Mouse (Mus musculus): Measurements from ENCODE around the gene BC030870. TPM values are rescaled to one million over a fixed set of nuclear protein-coding genes. Genes with fewer than 3 reads are reported as not detected.

BC030870 gene
- polyA plus RNA-seq, 1 experiment from 2014 or later, result 3.0 TPM

DNA sequence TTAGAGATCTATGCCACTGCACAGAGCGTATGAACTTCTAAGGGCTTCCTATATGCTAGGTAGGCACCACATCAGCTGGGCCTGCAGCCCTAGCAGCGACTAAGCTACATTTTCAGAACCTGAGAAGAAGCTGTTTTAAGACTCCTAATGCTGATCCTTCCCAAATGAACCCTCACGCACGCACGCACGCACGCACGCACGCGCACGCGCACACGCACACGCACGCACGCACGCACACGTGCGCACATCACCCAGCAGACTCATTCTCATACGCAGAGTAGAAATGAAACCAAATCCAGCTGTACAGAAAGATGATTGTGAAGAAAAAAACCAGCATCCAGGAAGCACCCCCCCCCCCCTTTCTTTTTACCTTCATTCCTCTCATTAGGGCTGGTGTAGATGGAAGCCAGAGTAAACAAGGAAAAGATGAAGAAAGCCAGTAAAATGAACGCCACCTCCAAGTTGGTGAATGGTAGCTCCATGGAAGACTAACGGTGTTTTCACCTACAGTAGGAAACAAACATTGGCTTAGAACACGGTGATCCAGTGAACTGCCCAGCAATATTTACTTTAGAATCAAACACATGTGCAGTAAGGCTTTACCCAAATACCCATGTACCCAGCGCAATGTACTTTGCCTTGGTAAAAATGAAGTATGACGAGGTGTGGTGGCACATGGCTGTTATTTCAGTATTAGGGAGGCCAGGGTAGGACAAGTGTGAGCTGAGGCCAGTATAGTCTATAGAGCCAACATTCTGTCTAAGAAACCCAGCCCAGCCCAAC, 21.2 kb downstream of the BC030870 start:
- no peaks in the 10 kb centered on the region for H3K4me1 ChIP-seq
- no peaks in the 10 kb centered on the region for H3K9me3 ChIP-seq
- 90% methylated on average over 25 of the region's 25 CpGs for WGBS

DNA sequence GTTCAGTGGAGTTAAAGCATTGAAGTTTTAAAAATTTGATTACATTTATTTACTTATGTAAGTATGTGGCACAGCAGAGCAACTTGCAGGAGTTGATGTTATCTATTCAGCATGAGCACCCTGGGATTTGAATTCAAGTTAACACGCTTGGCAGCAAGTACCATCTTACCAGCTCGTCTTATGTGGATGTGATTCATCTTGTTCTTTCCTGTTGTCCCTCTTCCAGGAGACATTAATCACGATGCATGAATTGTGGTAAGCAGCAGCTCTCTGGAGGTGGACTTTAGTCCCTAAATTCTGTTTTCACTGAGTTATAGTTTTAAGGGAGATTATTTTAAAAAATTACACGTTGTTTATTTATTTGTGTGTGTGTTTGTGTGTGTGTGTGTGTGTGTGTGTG, 25.3 kb downstream of the BC030870 start:
- no peak for ATAC-seq (ENCODE audit: borderline replicate concordance, extremely low read depth, low FRiP score, low TSS enrichment)
- H3K36me3 ChIP-seq, result no peaks in the 10 kb centered on the region
- no peaks in the 10 kb centered on the region for H3K4me1 ChIP-seq
- no peak overlapping the region for H3K4me2 ChIP-seq
- WGBS, result 53% methylated on average over 4 of the region's 4 CpGs
- H3K27me3 ChIP-seq, result no peaks in the 10 kb centered on the region
- H3K9me3 ChIP-seq, result no peaks in the 10 kb centered on the region
- no peak overlapping the region for H3K9ac ChIP-seq
- H3K27ac ChIP-seq, result no peak overlapping the region
- H3K4me3 ChIP-seq, result no peak overlapping the region

More for the DNA sequence above, 21.2 kb downstream of the BC030870 start:
- H3K4me3 ChIP-seq, result no peak overlapping the region
- H3K4me2 ChIP-seq, result no peak overlapping the region
- H3K9ac ChIP-seq, result no peak overlapping the region
- H3K27me3 ChIP-seq, result no peaks in the 10 kb centered on the region
- H3K36me3 ChIP-seq, result no peaks in the 10 kb centered on the region
- no peak for ATAC-seq (ENCODE audit: borderline replicate concordance, extremely low read depth, low FRiP score, low TSS enrichment)
- H3K27ac ChIP-seq, result no peak overlapping the region

DNA sequence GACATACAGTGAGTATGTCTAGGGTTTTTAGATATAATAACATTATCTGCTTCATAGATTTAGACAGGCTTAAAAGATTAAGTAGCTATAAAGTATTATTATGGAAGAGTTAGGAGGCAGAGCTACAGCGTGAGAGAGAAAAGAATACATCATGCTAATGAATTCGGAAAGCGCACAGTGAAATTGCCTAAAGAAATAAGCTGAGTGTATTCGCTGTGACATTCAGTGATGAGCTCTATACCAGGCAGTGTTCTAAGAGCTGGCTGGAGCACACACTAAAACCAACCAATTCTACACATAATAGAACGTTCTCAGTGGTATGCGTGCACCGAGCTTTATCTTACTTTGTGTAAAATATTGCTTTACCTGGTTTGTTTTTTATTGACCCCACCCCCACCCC, 25.7 kb downstream of the BC030870 start:
- no peak for ATAC-seq (ENCODE audit: borderline replicate concordance, extremely low read depth, low FRiP score, low TSS enrichment)
- H3K36me3 ChIP-seq, result no peaks in the 10 kb centered on the region
- no peak overlapping the region for H3K4me2 ChIP-seq
- H3K27ac ChIP-seq, result no peak overlapping the region
- WGBS, result 79% methylated on average over 7 of the region's 7 CpGs
- no peaks in the 10 kb centered on the region for H3K9me3 ChIP-seq
- no peaks in the 10 kb centered on the region for H3K27me3 ChIP-seq
- no peak overlapping the region for H3K9ac ChIP-seq
- no peaks in the 10 kb centered on the region for H3K4me1 ChIP-seq
- no peak overlapping the region for H3K4me3 ChIP-seq

DNA sequence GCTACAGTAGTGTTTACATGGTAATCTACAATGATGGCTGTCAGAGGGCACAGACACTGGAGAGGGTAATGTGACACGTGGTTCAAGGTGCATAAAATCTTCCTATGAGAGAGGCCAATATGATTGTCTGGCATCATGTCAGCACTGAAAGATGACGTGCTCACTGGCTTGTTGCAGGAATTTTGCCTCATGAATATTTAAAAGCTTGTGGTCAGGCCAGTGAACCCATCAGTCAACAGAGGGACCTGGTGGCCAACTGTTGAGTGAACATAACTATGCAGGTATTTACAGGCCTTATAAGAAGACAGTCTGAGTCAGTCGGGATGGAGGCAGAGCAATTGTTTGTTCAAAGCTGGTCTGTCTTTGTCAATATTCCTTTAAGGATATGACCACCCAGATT, 29.6 kb downstream of the BC030870 start:
- Histone ChIP-seq H3K27ac (no peak overlapping the region), H3K27me3 (no peaks in the 10 kb centered on the region), H3K36me3 (no peaks in the 10 kb centered on the region), H3K9ac (no peak overlapping the region), H3K4me1 (no peaks in the 10 kb centered on the region), H3K4me2 (no peak overlapping the region), H3K9me3 (no peaks in the 10 kb centered on the region), H3K4me3 (no peak overlapping the region)
- no peak for ATAC-seq (ENCODE audit: borderline replicate concordance, extremely low read depth, low FRiP score, low TSS enrichment)
- 52% methylated on average over 3 of the region's 3 CpGs for WGBS

DNA sequence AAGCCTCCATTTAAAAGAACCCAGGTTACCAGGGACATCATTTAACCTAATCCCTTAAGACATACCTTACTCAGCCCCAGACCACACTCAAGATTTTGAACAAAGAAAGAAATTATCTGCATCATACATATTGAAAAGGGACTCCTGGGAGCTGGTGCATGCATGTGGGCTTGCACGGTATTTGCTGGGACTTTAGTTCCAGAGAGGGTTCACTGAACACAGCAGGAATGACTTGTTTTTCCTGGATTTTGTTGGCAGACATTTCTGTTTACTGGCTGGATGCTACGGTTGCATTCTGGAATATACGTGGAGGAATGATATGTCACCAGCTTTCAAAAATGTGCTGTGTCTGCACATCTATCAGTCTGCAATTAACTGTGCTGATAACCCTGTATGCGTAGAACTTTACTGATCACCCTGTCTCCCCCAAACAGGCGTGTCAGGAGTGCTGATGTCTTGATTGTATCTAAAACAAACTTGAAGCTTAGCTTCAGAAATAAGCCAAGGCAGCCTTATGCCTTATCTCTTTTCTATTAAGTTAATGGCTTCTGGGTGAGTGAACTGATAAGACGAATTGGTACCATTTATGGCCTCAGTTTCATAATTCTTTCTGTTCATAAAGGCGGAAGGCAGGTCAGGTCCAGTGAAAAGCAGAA, 31.5 kb downstream of the BC030870 start:
- ATAC-seq (ENCODE audit: borderline replicate concordance, extremely low read depth, low FRiP score, low TSS enrichment), result no peak

DNA sequence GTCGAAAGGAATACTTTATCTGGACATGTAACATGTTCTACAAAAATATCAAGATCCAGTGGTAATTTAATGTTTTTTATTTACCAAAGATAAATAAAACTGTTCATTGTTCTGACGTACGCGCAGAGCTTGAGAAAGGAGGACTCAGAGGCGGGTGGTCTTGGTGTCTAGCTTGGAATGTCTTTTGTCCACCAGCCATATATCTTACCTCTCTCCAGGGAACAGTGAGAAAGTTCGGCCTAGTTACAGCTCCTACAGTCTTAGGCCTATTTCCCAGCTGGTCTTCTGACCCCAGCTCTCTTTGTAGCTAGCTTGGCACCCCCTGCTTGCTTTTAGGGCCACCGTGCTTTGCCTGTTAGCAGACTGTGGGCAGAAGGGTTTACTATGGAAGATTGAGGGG, 39.6 kb downstream of the BC030870 start:
- ATAC-seq (ENCODE audit: borderline replicate concordance, extremely low read depth, low FRiP score, low TSS enrichment), result no peak
- H3K36me3 ChIP-seq, result no peaks in the 10 kb centered on the region
- no peaks in the 10 kb centered on the region for H3K27me3 ChIP-seq
- no peaks in the 10 kb centered on the region for H3K4me1 ChIP-seq
- WGBS, result 60% methylated on average over 7 of the region's 7 CpGs
- no peak overlapping the region for H3K27ac ChIP-seq
- no peaks in the 10 kb centered on the region for H3K9me3 ChIP-seq
- H3K4me3 ChIP-seq, result no peak overlapping the region
- H3K4me2 ChIP-seq, result no peak overlapping the region
- no peak overlapping the region for H3K9ac ChIP-seq

More for the DNA sequence above, 31.5 kb downstream of the BC030870 start:
- Histone ChIP-seq H3K4me3 (no peak overlapping the region), H3K36me3 (no peaks in the 10 kb centered on the region), H3K4me1 (no peaks in the 10 kb centered on the region), H3K9me3 (no peaks in the 10 kb centered on the region), H3K27me3 (no peaks in the 10 kb centered on the region), H3K9ac (no peak overlapping the region), H3K4me2 (no peak overlapping the region), H3K27ac (no peak overlapping the region)
- 27% methylated on average over 7 of the region's 7 CpGs for WGBS

DNA sequence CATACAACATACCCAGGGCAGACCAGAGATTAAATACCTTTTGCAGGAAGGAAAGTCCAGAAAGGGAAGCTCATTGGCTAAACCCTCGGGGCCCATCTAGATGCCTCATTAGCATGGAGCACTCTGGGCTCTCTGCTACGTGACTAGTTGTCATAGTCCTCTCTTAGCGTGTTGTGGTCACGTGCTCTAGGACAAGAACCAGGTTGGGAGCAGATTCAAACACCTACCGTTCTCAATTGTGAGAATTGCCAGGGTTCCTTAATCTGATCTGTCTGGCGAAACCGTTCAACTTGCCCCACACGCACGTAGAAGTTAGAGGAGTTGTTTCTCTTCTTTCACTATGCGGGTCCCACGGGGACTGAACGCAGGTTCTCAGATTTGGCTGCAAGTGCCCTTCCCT, 41.2 kb downstream of the BC030870 start:
- Histone ChIP-seq H3K4me3 (no peak overlapping the region), H3K27ac (no peak overlapping the region), H3K36me3 (no peaks in the 10 kb centered on the region), H3K9me3 (no peaks in the 10 kb centered on the region), H3K4me2 (no peak overlapping the region), H3K4me1 (no peaks in the 10 kb centered on the region), H3K9ac (no peak overlapping the region), H3K27me3 (no peaks in the 10 kb centered on the region)
- no peak for ATAC-seq (ENCODE audit: borderline replicate concordance, extremely low read depth, low FRiP score, low TSS enrichment)
- WGBS, result 88% methylated on average over 12 of the region's 12 CpGs

DNA sequence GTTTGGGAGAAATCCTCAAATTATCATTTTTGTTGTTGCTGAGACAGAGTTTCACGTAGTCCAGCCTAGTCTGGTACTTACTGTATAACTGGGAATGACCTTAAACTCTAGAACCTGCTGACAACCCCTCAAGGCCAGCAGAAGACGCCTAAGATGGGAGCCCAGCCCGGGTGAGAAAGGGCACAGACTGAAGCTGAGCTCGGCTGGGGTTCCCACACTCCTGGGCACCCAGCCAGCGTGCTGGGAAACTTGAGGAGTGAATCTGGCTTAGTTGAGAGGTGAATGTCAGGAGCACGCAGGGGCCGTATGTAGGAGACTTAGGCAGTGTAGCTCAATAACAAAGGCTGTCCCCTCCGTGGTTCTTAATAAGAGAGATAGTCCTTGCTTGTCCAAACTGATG, 41.7 kb downstream of the BC030870 start:
- Histone ChIP-seq H3K9ac (no peak overlapping the region), H3K4me1 (no peaks in the 10 kb centered on the region), H3K9me3 (no peaks in the 10 kb centered on the region), H3K27me3 (no peaks in the 10 kb centered on the region), H3K4me3 (no peak overlapping the region), H3K27ac (no peak overlapping the region), H3K4me2 (no peak overlapping the region), H3K36me3 (no peaks in the 10 kb centered on the region)
- 47% methylated on average over 8 of the region's 8 CpGs for WGBS
- ATAC-seq (ENCODE audit: borderline replicate concordance, extremely low read depth, low FRiP score, low TSS enrichment), result no peak; the same call in 1 of the 2 replicates

DNA sequence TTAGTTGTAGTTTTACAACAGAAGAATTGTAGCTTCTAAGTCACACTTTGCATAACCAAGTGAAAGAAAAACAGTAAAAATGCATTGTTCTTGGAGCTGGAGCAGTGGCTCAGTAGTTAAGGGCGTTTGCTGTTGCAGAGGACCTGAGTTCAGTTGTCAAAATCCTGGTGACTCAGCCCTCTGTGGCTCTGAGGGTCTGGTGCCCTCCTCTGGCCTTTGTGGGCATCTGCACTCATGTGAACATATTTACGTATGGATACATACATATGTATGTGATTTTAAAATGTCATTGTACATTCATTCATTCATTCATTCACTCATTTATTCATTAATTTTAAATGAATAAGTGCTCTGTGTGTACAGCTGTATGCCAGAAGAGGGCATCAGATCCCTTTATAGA, 43.7 kb downstream of the BC030870 start:
- Histone ChIP-seq H3K9me3 (no peaks in the 10 kb centered on the region), H3K4me1 (no peaks in the 10 kb centered on the region), H3K36me3 (no peaks in the 10 kb centered on the region), H3K4me3 (no peak overlapping the region), H3K27me3 (no peaks in the 10 kb centered on the region), H3K27ac (no peak overlapping the region), H3K4me2 (no peak overlapping the region), H3K9ac (no peak overlapping the region)
- ATAC-seq (ENCODE audit: borderline replicate concordance, extremely low read depth, low FRiP score, low TSS enrichment), result no peak
- WGBS, result 74% methylated on average over 2 of the region's 2 CpGs

DNA sequence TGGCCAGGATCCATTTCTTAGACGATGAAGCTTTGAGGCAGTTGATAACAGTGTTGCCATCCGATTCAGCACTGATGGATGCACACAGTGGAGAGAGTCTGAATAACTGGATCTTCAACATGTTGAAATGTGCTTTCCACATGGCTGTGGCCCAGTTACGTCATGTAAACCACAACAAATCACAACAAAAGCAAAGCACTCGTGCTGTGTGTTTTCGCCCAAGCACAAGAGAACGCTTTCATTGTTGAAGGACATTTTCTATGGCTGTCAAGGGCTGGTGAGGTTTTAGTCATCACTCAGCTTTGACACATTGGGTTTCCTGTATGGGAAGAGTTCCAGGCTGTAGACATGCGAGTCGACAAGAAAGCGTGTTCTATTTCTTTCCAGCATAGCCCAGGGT, 48.6 kb downstream of the BC030870 start:
- H3K4me3 ChIP-seq, result no peak overlapping the region
- H3K36me3 ChIP-seq, result no peaks in the 10 kb centered on the region
- no peaks in the 10 kb centered on the region for H3K27me3 ChIP-seq
- H3K27ac ChIP-seq, result no peak overlapping the region
- H3K4me2 ChIP-seq, result no peak overlapping the region
- WGBS, result 57% methylated on average over 9 of the region's 9 CpGs
- H3K9me3 ChIP-seq, result no peaks in the 10 kb centered on the region
- H3K4me1 ChIP-seq, result no peaks in the 10 kb centered on the region
- H3K9ac ChIP-seq, result no peak overlapping the region
- ATAC-seq (ENCODE audit: borderline replicate concordance, extremely low read depth, low FRiP score, low TSS enrichment), result no peak

DNA sequence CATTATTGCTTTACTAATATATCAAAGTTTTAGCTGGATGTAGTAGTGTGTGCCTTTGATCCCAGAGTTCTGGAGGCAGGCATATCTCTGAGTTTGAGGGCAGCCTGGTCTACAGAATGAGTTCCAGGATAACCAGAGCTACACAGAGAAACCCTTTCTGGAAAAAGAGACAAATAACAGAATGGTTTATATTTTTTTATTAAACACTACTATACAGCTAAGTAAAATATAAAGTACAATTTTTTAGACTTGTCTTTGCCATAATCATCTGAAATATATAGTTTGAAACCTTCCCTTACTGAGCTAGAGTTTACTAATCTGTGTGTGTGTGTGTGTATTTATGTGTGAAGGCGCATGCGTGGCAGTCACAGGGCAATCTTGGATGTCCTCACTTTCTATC, 54.6 kb downstream of the BC030870 start, which contains the start of gene Gm10663:
Gene Gm10663, plus strand, starts transcription at position 301 of the 400 bp plus-strand sequence.
- Histone ChIP-seq H3K4me2 (no peak within 1 kb of the TSS), H3K4me1 (no peaks in the 10 kb centered on the region), H3K9ac (no peak within 1 kb of the TSS), H3K4me3 (no peak within 1 kb of the TSS), H3K27ac (no peak within 1 kb of the TSS), H3K27me3 (no peaks in the 10 kb centered on the region), H3K9me3 (no peaks in the 10 kb centered on the region), H3K36me3 (no peaks in the 10 kb centered on the region)
- 84% methylated on average over 2 of the region's 2 CpGs for WGBS
- no peak for ATAC-seq (ENCODE audit: borderline replicate concordance, extremely low read depth, low FRiP score, low TSS enrichment)

DNA sequence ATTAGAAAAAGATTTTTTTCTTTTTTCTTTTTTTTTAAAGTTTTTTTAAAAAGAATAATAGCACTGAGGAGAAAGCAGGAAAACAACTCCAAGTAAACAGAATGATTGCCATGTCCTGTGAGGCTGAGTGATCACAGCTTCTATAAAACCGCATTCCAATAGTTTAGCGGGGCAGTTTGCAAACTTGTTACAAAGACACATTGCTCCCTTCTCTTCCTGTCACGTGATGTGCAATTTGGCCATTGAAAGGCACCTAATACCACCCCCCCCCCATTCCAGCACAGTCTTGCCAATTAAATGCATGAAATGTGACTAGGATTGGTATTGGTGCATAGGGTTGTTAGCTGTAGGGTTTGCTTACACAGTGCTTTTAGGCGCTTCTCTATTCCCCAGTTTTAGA, 58.4 kb downstream of the BC030870 start:
- H3K9me3 ChIP-seq, result no peaks in the 10 kb centered on the region
- 62% methylated on average over 4 of the region's 4 CpGs for WGBS

More for the DNA sequence above, 58.4 kb downstream of the BC030870 start:
- Histone ChIP-seq H3K4me3 (no peak overlapping the region), H3K4me1 (no peaks in the 10 kb centered on the region), H3K36me3 (no peaks in the 10 kb centered on the region), H3K27ac (no peak overlapping the region), H3K9ac (no peak overlapping the region), H3K4me2 (no peak overlapping the region), H3K27me3 (no peaks in the 10 kb centered on the region)
- ATAC-seq (ENCODE audit: borderline replicate concordance, extremely low read depth, low FRiP score, low TSS enrichment), result no peak
